Mouse (Mus musculus): ENCODE measurements at regions not wholly inside any gene's neighbourhood (a gene's known extent, or its start where the extent isn't known, plus 50 kb on each side); places are given as distances from the start of the nearest gene placed in this dataset.

- no peak for TF ChIP-seq CTCF (IDR thresholded peaks at IDR 0.05; ENCODE audit: insufficient read depth, low read length)
- no peak for TF ChIP-seq POLR2A (IDR thresholded peaks at IDR 0.05; ENCODE audit: borderline replicate concordance, extremely low read depth, low read depth, low read length)
Observed at GRCm38 (mm10) chr13:97461207-97461606, 220.3 kb downstream of the Enc1 start.

All from lung, adult 2 months (tissue).